Mouse (Mus musculus) lung, adult 10 weeks (tissue): ENCODE measurements around the gene Fmr1. TPM values are rescaled to one million over a fixed set of nuclear protein-coding genes. Genes with fewer than 3 reads are reported as not detected.

ENCODE experiments used
- polyA plus RNA-seq: library from polyadenylated mRNA; stranded (reverse); fragments of 350-450 nt; fragmentation: Illumina TruSeq; extraction: RNeasy Lipid Tissue Mini Kit (QIAGEN cat#74804); gene quantifications from one replicate; pipeline ENCODE4 v1.2.3, GENCODE M21; 2014; ENCODE audit warnings: low read depth, low replicate concordance; ENCODE audit not compliant: insufficient read depth

Fmr1 gene
- 12.1 TPM for polyA plus RNA-seq

DNA sequence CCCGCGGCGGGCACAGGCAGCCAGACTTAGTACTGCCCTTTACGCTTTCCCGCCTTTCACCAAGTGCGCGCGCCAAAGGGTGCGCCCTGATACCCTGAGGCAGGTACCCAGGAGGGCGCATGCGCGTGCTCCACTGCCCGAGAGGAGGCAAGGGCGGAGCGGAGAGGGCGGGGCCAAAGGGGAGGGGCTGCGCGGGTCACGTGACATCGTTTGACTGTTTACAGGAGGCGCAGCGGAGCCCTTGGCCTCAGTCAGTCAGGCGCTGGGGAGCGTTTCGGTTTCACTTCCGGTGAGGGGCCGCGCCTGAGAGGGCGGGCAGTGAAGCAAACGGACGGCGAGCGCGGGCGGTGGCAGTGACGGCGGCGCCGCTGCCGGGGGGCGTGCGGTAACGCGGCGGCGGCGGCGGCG lies at the start of gene Fmr1:
TSS of gene Fmr1 (plus strand) at position 209 of the 408 bp plus-strand sequence.

DNA sequence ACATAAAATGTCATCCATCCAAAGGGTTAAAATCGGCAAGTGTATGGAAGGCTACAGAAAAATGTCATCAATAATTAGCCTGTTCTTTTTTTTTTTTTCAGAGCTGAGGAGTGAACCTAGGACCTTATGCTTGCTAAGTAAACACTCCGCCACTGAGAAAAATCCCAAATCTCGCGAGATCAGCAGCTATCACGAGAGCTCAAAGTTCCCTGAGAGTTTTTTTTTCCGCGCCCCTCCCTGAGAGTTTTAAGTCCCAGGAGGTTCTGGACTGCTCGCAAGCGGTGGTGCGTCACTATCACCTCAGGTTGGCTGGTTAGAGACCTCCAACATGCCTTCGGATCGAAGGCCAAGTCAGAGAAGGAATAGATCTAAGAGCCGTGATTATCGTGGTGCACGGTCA lies 83.3 kb downstream of the Fmr1 start, which contains the start of gene Fmr1nb:
TSS of gene Fmr1nb (plus strand) at position 234 of the 400 bp plus-strand sequence.

Other genes starting within 250 kb of the Fmr1 start
- gene Fmr1nb, start 83.3 kb downstream of the Fmr1 start, polyA plus RNA-seq = 0.41 TPM
- 0.39 TPM for gene Gm14698, start 142.6 kb downstream of the Fmr1 start, polyA plus RNA-seq
- not detected for gene Gm6812, start 214.5 kb downstream of the Fmr1 start, polyA plus RNA-seq